Mouse (Mus musculus): ENCODE measurements at regions not wholly inside any gene's neighbourhood (a gene's known extent, or its start where the extent isn't known, plus 50 kb on each side); places are given as distances from the start of the nearest gene placed in this dataset.

GRCm38 (mm10) chr6:51288306-51289066 lies 144.0 kb upstream of the Nfe2l3 start:
- intact Hi-C loops (cut with DNase I), result no loop called here

GRCm38 (mm10) chr6:51289067-51289725 lies 143.3 kb upstream of the Nfe2l3 start:
- no peak overlapping the region for H3K27ac ChIP-seq
- no peak for TF ChIP-seq CTCF (IDR thresholded peaks at IDR 0.05)
- intact Hi-C loops (cut with DNase I), result no loop called here
- no peak overlapping the region for H3K4me3 ChIP-seq
- no peak for DNase-seq

More at GRCm38 (mm10) chr6:51288306-51289066, 144.0 kb upstream of the Nfe2l3 start:
- H3K4me3 ChIP-seq, result no peak overlapping the region
- no peak overlapping the region for H3K27ac ChIP-seq
- no peak for DNase-seq
- TF ChIP-seq CTCF (IDR thresholded peaks at IDR 0.05), result no peak

- TF ChIP-seq CTCF (IDR thresholded peaks at IDR 0.05), result no peak
- intact Hi-C loops (cut with DNase I), result no loop called here
- DNase-seq, result no peak
Observed at GRCm38 (mm10) chr6:51300694-51301417, 131.6 kb upstream of the Nfe2l3 start.

GRCm38 (mm10) chr6:51301831-51302230 lies 130.6 kb upstream of the Nfe2l3 start:
- intact Hi-C loops (cut with DNase I), result no loop called here
- DNase-seq, result no peak
- H3K4me3 ChIP-seq, result no peak overlapping the region
- H3K27ac ChIP-seq, result no peak overlapping the region
- no peak for TF ChIP-seq CTCF (IDR thresholded peaks at IDR 0.05)

More at GRCm38 (mm10) chr6:51300694-51301417, 131.6 kb upstream of the Nfe2l3 start:
- no peak overlapping the region for H3K27ac ChIP-seq
- H3K4me3 ChIP-seq, result no peak overlapping the region

GRCm38 (mm10) chr6:51302240-51302639 lies 130.2 kb upstream of the Nfe2l3 start:
- H3K27ac ChIP-seq, result no peak overlapping the region
- DNase-seq, result no peak
- no peak overlapping the region for H3K4me3 ChIP-seq
- TF ChIP-seq CTCF (IDR thresholded peaks at IDR 0.05), result no peak
- intact Hi-C loops (cut with DNase I), result no loop called here

- DNase-seq, result no peak
- no peak for TF ChIP-seq CTCF (IDR thresholded peaks at IDR 0.05)
- intact Hi-C loops (cut with DNase I), result no loop called here
- no peak overlapping the region for H3K4me3 ChIP-seq
- H3K27ac ChIP-seq, result no peak overlapping the region
Observed at GRCm38 (mm10) chr6:51318341-51318740, 114.1 kb upstream of the Nfe2l3 start.

- intact Hi-C loops (cut with DNase I), result no loop called here
- DNase-seq, result no peak
- Histone ChIP-seq H3K4me3 (no peak overlapping the region), H3K27ac (no peak overlapping the region)
- TF ChIP-seq CTCF (IDR thresholded peaks at IDR 0.05), result no peak
Observed at GRCm38 (mm10) chr6:51320019-51320418, 112.5 kb upstream of the Nfe2l3 start.

- intact Hi-C loops (cut with DNase I), result no loop called here
- TF ChIP-seq CTCF (IDR thresholded peaks at IDR 0.05), result no peak
- H3K4me3 ChIP-seq, result no peak overlapping the region
- no peak overlapping the region for H3K27ac ChIP-seq
- no peak for DNase-seq
Observed at GRCm38 (mm10) chr6:51320676-51321419, 111.6 kb upstream of the Nfe2l3 start.

- intact Hi-C loops (cut with DNase I), result no loop called here
- no peak overlapping the region for H3K4me3 ChIP-seq
- DNase-seq, result no peak
- TF ChIP-seq CTCF (IDR thresholded peaks at IDR 0.05), result no peak
- no peak overlapping the region for H3K27ac ChIP-seq
Observed at GRCm38 (mm10) chr6:51326103-51326829, 106.2 kb upstream of the Nfe2l3 start.

- Histone ChIP-seq H3K27ac (no peak overlapping the region), H3K4me3 (no peak overlapping the region)
- DNase-seq, result no peak
- TF ChIP-seq CTCF (IDR thresholded peaks at IDR 0.05), result no peak
- intact Hi-C loops (cut with DNase I), result no loop called here
Observed at GRCm38 (mm10) chr6:51329070-51329995, 103.1 kb upstream of the Nfe2l3 start.

Measured in gastrocnemius, adult 2 months (tissue).